Mouse (Mus musculus): ENCODE measurements around the gene Mup6.

DNA sequence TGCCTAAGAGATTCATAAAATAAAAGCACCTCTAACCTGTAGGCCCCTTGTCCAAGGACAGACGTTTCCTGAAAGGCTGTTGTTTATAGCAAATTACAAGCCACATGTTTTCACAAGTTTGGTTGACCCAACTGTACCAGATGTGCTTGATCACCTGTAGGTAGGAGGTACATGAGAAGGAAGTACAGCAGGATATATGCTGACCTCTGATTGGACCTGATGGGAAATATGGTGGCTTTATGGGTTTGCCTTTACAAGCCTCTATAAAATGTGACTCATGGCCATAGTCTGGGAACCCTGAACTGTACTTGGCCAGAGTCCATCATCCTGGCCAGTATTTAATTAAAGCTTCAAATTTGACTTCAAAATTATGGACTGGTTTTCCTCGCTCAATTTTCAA, 26.6 kb upstream of the Mup6 start:
- no peak for TF ChIP-seq GATA1 (IDR thresholded peaks at IDR 0.05; ENCODE audit: low read length)
- TF ChIP-seq TAL1 (IDR thresholded peaks at IDR 0.05; ENCODE audit: low read length), result no peak

Measured in erythroblast, embryonic 14.5 days (primary cell).